Mouse (Mus musculus) megakaryocyte, embryonic 14.5 days (primary cell): Measurements from ENCODE around the gene Sav1.

ENCODE experiments used
- FLI1 ChIP-seq: IDR thresholded peaks from 2 replicates; pipeline ENCODE4 v1.6.1; 2012; ENCODE audit warnings: low read length, inconsistent platforms, mixed read lengths
- GATA1 ChIP-seq: IDR thresholded peaks from 3 replicates; pipeline ENCODE4 v1.6.1; 2012; ENCODE audit warnings: mixed read lengths, low read length, inconsistent platforms, borderline replicate concordance

- no peak for TF ChIP-seq GATA1
- TF ChIP-seq FLI1, result no peak
These were observed 68.9 kb downstream of the Sav1 start for GRCm38 (mm10) chr12:69917870-69918269.
